Mouse (Mus musculus) C2C12 (cell line): ENCODE data around the gene Ank3.

Source experiments
- CEBPB ChIP-seq: IDR thresholded peaks from one replicate; pipeline ENCODE4 v1.6.1; 2011; ENCODE audit warnings: low read depth, mild to moderate bottlenecking, control low read depth, moderate library complexity
- CTCF ChIP-seq: IDR thresholded peaks from one replicate; pipeline ENCODE4 v1.5.1; 2011; ENCODE audit not compliant: control insufficient read depth, insufficient read depth, insufficient read length
- MAX ChIP-seq: IDR thresholded peaks from one replicate; pipeline ENCODE4 v1.6.1; 2011; ENCODE audit warnings: mild to moderate bottlenecking, control low read depth
- MYOG ChIP-seq: IDR thresholded peaks from one replicate; pipeline ENCODE4 v1.6.1; 2011; ENCODE audit not compliant: control insufficient read depth, insufficient read length; ENCODE audit errors: extremely low read depth
- USF1 ChIP-seq: IDR thresholded peaks from one replicate; pipeline ENCODE4 v1.6.1; 2011; ENCODE audit warnings: low read depth, mild to moderate bottlenecking, control low read depth, moderate library complexity

GRCm38 (mm10) chr10:69632885-69633284, 234.3 kb downstream of the Ank3 start:
- TF ChIP-seq CTCF (no peak), USF1 (no peak), CEBPB (no peak), MAX (no peak), MYOG (no peak)
